Mouse (Mus musculus) heart, embryonic 12.5 days (tissue): ENCODE results near the gene Fgd5. TPM values are rescaled to one million over a fixed set of nuclear protein-coding genes. Genes with fewer than 3 reads are reported as not detected.

Source experiments
- ATAC-seq: fragments of 200-750 bp; cut with Nextera tagmentation; 2 replicates; pipeline ENCODE4 v1.8.0; 2017; ENCODE audit warnings: moderate TSS enrichment, moderate library complexity; ENCODE audit not compliant: insufficient number of reproducible peaks, low FRiP score
- H3K27ac ChIP-seq: fragments of 300-500 bp; sonication (generic); 2 replicates; pipeline ENCODE4 v1.5.1; 2016; ENCODE audit warnings: mild to moderate bottlenecking, moderate library complexity; ENCODE audit not compliant: poor library complexity, severe bottlenecking
- H3K27me3 ChIP-seq: fragments of 300-500 bp; sonication (generic); replicated peaks from 2 replicates; pipeline ENCODE4 v1.6.1; 2016; ENCODE audit warnings: mild to moderate bottlenecking, moderate library complexity
- H3K36me3 ChIP-seq: fragments of 300-500 bp; sonication (generic); 2 replicates; pipeline ENCODE4 v1.6.1; 2016; ENCODE audit warnings: mild to moderate bottlenecking, moderate library complexity
- H3K4me1 ChIP-seq: fragments of 300-500 bp; sonication (generic); replicated peaks from 2 replicates; pipeline ENCODE4 v1.6.1; 2016; ENCODE audit warnings: mild to moderate bottlenecking
- H3K4me2 ChIP-seq: fragments of 300-500 bp; sonication (generic); 2 replicates; pipeline ENCODE4 v1.6.1; 2016; ENCODE audit warnings: mild to moderate bottlenecking, moderate library complexity
- H3K4me3 ChIP-seq: fragments of 300-500 bp; sonication (generic); 2 replicates; pipeline ENCODE4 v1.5.1; 2016; ENCODE audit warnings: mild to moderate bottlenecking
- H3K9ac ChIP-seq: fragments of 300-500 bp; sonication (generic); 2 replicates; pipeline ENCODE4 v1.6.1; 2016; ENCODE audit warnings: mild to moderate bottlenecking, moderate library complexity
- H3K9me3 ChIP-seq: fragments of 300-500 bp; sonication (generic); replicated peaks from 2 replicates; pipeline ENCODE4 v1.6.1; 2016; ENCODE audit warnings: mild to moderate bottlenecking, moderate library complexity
- WGBS: fragments of 180-500 bp; shearing (Covaris S2); methylation state at CpG from one replicate; pipeline ENCODE4 v1.1.7; 2016; 5-methylcytosine and 5-hydroxymethylcytosine counted together
- polyA plus RNA-seq: library from polyadenylated mRNA; unstranded; fragments of >200 nt; fragmentation: Nextera tagmentation; extraction: Ambion mirVana; gene quantifications from 2 replicates; pipeline ENCODE4 v1.2.1, GENCODE M21; 2016

Fgd5 gene
- polyA plus RNA-seq, 1 experiment from 2014 or later, result 16.0 TPM

DNA sequence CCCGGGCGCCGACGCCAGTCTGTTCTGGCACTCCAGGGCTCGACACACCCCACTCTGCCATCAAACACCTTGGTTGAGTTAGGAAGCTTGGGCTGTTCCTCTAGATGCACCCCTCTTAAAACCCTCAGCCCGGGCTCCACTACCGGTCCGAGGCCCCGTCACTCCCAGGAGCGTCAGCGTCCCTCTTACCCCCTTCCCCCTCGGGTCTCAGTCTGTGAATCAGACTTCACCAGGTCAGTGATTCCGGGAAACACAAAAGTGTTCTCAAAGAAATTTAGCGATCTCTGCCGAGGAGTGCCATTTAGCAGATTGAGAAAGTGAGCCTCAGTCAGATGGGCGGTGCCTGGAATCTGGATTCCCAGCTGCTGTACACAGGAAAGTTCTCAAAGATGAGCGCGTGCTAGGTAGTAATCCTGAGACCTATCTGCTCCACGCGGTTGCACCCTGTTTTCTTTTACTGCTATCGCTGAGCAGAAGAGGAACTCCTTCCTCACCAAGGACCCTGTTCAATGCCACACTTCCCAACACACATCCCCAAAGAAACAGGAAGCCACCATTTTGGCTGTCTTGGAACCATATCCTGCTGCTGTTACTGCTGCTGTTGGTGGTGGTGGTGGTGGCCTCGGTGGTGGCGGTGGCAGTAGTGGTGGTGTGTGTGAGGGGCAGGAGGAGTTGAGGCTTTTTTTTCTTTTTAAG lies 771 bp downstream of the Fgd5 start:
- Histone ChIP-seq H3K9me3 (no peaks in the 10 kb centered on the region), H3K4me2 (peak overlapping the region; percentile 92), H3K27ac (peak overlapping the region; percentile 45), H3K4me1 (peaks cover 18% of the 10 kb centered on the region), H3K36me3 (no peaks in the 10 kb centered on the region), H3K27me3 (peaks cover 46% of the 10 kb centered on the region), H3K9ac (peak overlapping the region; percentile 81), H3K4me3 (peak overlapping the region; percentile 71)
- no peak for ATAC-seq
- WGBS, result 7% methylated on average over 23 of the region's 23 CpGs

GRCm38 (mm10) chr6:91980011-91980410 lies 1.3 kb downstream of the Fgd5 start:
- Histone ChIP-seq H3K36me3 (no peaks in the 10 kb centered on the region), H3K27me3 (peaks cover 46% of the 10 kb centered on the region), H3K4me1 (peaks cover 15% of the 10 kb centered on the region), H3K27ac (0 out of 2 replicates have a peak overlapping the region, but pooled peaks have one; percentile 36), H3K9ac (peak overlapping the region; percentile 39; the same call in 1 of the 2 replicates), H3K4me2 (peak overlapping the region; percentile 92), H3K9me3 (no peaks in the 10 kb centered on the region), H3K4me3 (peak overlapping the region; percentile 71)
- no peak for ATAC-seq
- WGBS, result 49% methylated on average over 3 of the region's 3 CpGs

GRCm38 (mm10) chr6:91990101-91990500 lies 11.4 kb downstream of the Fgd5 start:
- ATAC-seq, result no peak
- Histone ChIP-seq H3K9me3 (no peaks in the 10 kb centered on the region), H3K36me3 (peaks cover 5% of the 10 kb centered on the region; the same call in 1 of the 2 replicates), H3K27me3 (peaks cover 5% of the 10 kb centered on the region; the same call in 1 of the 2 replicates), H3K4me3 (no peak overlapping the region), H3K4me1 (peaks cover 20% of the 10 kb centered on the region), H3K9ac (no peak overlapping the region), H3K4me2 (no peak overlapping the region), H3K27ac (no peak overlapping the region)
- 82% methylated on average over 8 of the region's 8 CpGs for WGBS

DNA sequence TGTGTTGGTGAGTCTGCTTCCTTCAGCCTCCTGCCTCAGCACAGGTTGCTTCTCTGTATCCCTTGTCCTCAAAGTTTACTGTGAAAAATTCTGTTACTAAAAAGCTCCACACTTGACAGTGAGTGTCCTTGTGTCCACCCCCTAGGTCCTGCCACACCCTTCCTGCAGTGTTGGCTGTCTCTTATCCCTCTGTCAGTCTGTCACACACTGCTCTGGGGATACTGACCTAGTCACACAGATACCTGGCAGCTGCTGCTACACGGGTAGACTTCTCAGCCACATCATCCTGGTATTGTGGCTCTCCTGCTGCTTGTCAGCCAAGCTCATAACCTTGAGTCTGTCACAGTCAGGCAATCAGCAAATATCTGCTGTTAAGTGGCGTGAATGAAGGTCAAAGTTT lies 14.1 kb downstream of the Fgd5 start:
- no peaks in the 10 kb centered on the region for H3K27me3 ChIP-seq
- no peak overlapping the region for H3K27ac ChIP-seq
- WGBS, result 44% methylated on average over 2 of the region's 2 CpGs
- no peak overlapping the region for H3K4me2 ChIP-seq
- no peak overlapping the region for H3K9ac ChIP-seq
- H3K4me3 ChIP-seq, result no peak overlapping the region
- peaks cover 4% of the 10 kb centered on the region; the same call in 1 of the 2 replicates for H3K36me3 ChIP-seq
- no peaks in the 10 kb centered on the region for H3K9me3 ChIP-seq
- H3K4me1 ChIP-seq, result peaks cover 20% of the 10 kb centered on the region
- no peak for ATAC-seq

DNA sequence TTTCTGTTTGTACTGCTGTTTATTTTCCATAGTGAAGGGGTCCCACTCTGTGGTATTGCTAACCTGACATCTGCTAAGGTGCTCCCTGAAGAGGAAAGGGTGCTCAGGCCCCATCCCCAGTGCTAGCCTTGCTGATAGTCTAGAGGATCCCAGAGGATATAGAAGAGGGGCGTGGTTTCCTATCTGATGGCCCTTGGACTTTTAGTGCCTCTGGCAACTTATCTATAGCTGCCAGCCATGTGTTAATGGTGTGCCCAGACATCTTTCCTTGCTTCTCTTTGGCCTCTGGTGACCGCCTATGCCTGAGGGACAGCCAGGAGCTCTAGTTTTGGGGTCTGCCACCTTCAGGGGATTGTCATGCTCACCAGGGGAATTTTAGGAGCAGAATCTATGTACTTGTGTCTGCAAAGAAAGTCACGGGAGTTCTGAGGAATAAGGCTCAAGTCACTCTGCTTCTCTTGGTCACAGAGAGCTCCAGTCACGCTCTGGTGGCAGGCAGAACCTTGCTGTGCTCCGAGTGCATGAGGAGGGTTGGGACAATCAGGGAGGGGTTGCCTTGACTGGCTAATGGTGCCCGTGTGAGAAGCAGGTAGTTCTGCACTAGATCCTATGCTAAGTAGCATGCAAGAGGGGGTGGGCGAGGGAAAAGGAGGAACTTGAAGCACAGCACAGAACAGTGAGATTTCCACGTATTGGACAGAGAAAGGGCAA lies 15.3 kb downstream of the Fgd5 start:
- no peak overlapping the region for H3K27ac ChIP-seq
- 59% methylated on average over 8 of the region's 8 CpGs for WGBS
- peaks cover 20% of the 10 kb centered on the region for H3K4me1 ChIP-seq
- H3K4me2 ChIP-seq, result no peak overlapping the region
- H3K9me3 ChIP-seq, result no peaks in the 10 kb centered on the region
- no peak for ATAC-seq
- H3K36me3 ChIP-seq, result no peaks in the 10 kb centered on the region
- no peak overlapping the region for H3K9ac ChIP-seq
- H3K4me3 ChIP-seq, result no peak overlapping the region
- no peaks in the 10 kb centered on the region for H3K27me3 ChIP-seq

DNA sequence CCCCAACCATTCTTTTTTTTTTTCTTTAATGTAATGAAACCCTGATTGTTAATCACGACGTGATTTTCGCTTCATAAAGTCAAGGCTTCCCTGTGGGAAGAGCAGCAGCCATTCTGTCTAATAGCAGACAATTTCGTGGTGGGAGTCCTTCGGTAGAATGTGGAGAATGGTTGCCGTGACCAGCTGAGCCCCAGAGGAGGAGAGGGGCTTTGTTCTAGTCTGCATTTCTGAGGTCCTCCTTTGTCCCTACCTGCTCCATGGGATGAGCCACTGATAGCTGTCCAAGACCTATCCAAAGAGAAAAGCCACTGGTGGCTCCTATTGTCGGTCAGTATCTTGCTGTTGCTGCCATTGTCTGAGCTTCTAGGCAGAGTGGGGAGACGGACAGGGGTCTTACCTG lies 17.4 kb downstream of the Fgd5 start:
- 84% methylated on average over 8 of the region's 8 CpGs for WGBS
- H3K4me2 ChIP-seq, result no peak overlapping the region
- no peak overlapping the region for H3K27ac ChIP-seq
- H3K27me3 ChIP-seq, result no peaks in the 10 kb centered on the region
- no peaks in the 10 kb centered on the region for H3K9me3 ChIP-seq
- H3K4me1 ChIP-seq, result peaks cover 16% of the 10 kb centered on the region
- ATAC-seq, result no peak
- no peak overlapping the region for H3K4me3 ChIP-seq
- no peaks in the 10 kb centered on the region for H3K36me3 ChIP-seq
- H3K9ac ChIP-seq, result no peak overlapping the region

DNA sequence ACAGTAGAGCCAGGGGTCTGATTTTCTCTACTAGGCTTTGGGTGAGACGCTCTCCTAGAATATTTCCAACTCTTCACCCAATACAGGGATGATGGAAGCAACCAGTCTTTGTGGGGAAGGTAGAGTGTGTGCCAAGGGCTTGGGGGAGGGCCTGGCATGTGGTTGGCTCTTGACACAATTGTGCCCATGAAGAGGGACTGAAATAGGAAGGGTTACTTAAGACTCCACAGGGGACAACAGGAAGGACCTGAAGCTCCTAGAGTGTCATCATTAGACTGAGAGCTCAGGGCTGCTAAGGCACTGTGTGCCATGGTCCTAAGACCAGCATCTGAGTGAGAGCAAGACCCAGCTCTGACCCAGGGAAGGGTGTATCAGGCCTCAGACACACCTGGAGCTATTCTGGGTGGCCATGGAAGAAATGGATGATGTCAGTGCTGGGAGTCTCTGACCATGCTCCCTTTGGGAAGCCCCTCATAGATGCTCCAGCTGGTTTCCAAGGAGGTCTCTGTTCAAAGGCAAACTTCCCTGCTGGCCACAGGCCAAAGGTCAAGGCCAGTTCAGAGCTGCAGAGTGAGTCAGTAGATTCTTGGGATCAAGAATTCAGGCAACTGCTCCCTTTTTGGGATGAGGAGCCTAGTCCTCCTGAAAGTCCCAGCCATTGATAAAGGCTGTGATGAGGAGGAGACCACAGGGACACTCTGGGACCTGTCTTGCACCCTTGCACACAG lies 24.0 kb downstream of the Fgd5 start:
- Histone ChIP-seq H3K36me3 (no peaks in the 10 kb centered on the region), H3K4me1 (peaks cover 4% of the 10 kb centered on the region; the same call in 1 of the 2 replicates), H3K4me3 (no peak overlapping the region), H3K27ac (no peak overlapping the region), H3K9ac (no peak overlapping the region), H3K4me2 (no peak overlapping the region), H3K27me3 (no peaks in the 10 kb centered on the region), H3K9me3 (no peaks in the 10 kb centered on the region)
- WGBS, result 87% methylated on average over 1 of the region's 1 CpGs
- ATAC-seq, result 0 out of 2 replicates have a peak, but pooled peaks have one; percentile 19

DNA sequence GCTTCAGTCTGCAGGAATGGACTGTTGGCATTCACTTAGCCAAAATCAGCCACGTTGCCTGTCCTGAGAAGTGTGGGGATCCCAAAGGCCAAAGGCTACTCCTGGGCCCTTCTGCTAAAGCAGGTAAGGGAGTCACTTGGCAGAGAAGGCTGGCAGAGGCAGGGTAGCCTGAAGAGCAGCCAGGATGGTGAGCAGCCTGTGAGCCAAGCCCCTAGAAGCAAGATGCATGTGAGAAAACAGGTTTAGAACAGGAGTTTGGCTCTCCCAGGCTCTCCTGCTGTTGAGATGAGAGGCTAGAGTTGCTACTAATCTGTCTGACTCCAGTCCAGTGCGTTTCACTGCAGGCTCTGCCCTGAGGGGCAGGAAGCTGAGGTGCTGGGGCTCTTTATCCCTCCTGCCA lies 25.0 kb downstream of the Fgd5 start:
- Histone ChIP-seq H3K4me2 (no peak overlapping the region), H3K9me3 (no peaks in the 10 kb centered on the region), H3K27ac (no peak overlapping the region), H3K9ac (no peak overlapping the region), H3K27me3 (no peaks in the 10 kb centered on the region), H3K4me3 (no peak overlapping the region), H3K36me3 (no peaks in the 10 kb centered on the region), H3K4me1 (peaks cover 4% of the 10 kb centered on the region; the same call in 1 of the 2 replicates)
- 61% methylated on average over 2 of the region's 2 CpGs for WGBS
- no peak for ATAC-seq

GRCm38 (mm10) chr6:92004137-92004805 lies 25.6 kb downstream of the Fgd5 start:
- Histone ChIP-seq H3K9ac (no peak overlapping the region), H3K9me3 (no peaks in the 10 kb centered on the region), H3K4me3 (no peak overlapping the region), H3K27me3 (no peaks in the 10 kb centered on the region), H3K4me1 (peaks cover 4% of the 10 kb centered on the region; the same call in 1 of the 2 replicates), H3K27ac (no peak overlapping the region), H3K4me2 (no peak overlapping the region), H3K36me3 (no peaks in the 10 kb centered on the region)
- 48% methylated on average over 6 of the region's 6 CpGs for WGBS
- ATAC-seq, result no peak

DNA sequence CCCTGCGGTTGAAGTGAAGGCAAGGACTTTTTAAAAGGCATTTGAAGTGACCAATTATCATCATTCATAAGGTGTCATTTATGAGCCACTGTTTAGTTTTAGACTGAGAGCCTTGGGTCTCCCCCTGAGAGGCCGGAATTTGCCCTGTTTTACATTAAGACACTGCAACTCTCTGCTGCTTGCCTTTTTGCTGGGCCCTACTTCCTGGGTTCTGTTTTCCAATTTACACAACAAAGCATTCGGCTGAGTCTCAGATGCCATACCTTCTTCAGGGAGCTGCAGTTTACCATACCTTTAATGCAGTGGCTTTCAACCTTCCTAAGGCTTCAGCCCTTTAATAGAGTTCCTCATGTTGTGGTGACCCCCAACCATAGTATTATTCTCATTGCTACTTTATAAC lies 26.1 kb downstream of the Fgd5 start:
- WGBS, result 64% methylated on average over 3 of the region's 3 CpGs
- no peak overlapping the region for H3K27ac ChIP-seq
- H3K27me3 ChIP-seq, result no peaks in the 10 kb centered on the region
- no peak overlapping the region for H3K4me3 ChIP-seq
- no peak overlapping the region for H3K4me2 ChIP-seq
- no peaks in the 10 kb centered on the region for H3K36me3 ChIP-seq
- no peaks in the 10 kb centered on the region for H3K9me3 ChIP-seq
- no peak for ATAC-seq
- H3K9ac ChIP-seq, result no peak overlapping the region
- peaks cover 4% of the 10 kb centered on the region; the same call in 1 of the 2 replicates for H3K4me1 ChIP-seq
